Mouse (Mus musculus): ENCODE measurements around the gene Nppa. TPM values are rescaled to one million over a fixed set of nuclear protein-coding genes. Genes with fewer than 3 reads are reported as not detected.

Gene Nppa
- polyA plus RNA-seq, 1 experiment = not detected

- Histone ChIP-seq H3K4me2 (ENCODE audit: low read depth) (no peak overlapping the region), H3K27me3 (ENCODE audit: control insufficient read depth, insufficient read depth, insufficient read length) (peaks cover 5% of the 10 kb centered on the region), H3K36me3 (ENCODE audit: control insufficient read depth, insufficient read depth) (no peaks in the 10 kb centered on the region), H3K79me2 (ENCODE audit: control insufficient read depth, insufficient read depth) (no peaks in the 10 kb centered on the region), H3ac (ENCODE audit: control insufficient read depth, insufficient read length) (no peak overlapping the region), H3K4me3 (no peak overlapping the region)
- TF ChIP-seq CEBPB (IDR thresholded peaks at IDR 0.05; ENCODE audit: insufficient read depth, poor library complexity, severe bottlenecking) = no peak
- TF ChIP-seq SRF (IDR thresholded peaks at IDR 0.05; ENCODE audit: control insufficient read depth, insufficient read length, low read depth) = no peak
- no peak for TF ChIP-seq MYOG (IDR thresholded peaks at IDR 0.05; ENCODE audit: control insufficient read depth in 1 of 3, insufficient read depth in 1 of 3, insufficient read length in 2 of 3, low read depth in 2 of 3)
- no peak for TF ChIP-seq MAX (IDR thresholded peaks at IDR 0.05; ENCODE audit: low read depth)
- TF ChIP-seq USF1 (IDR thresholded peaks at IDR 0.05; ENCODE audit: low read depth) = no peak
- no peak for TF ChIP-seq REST (IDR thresholded peaks at IDR 0.05; ENCODE audit: insufficient read depth, insufficient read length)
- no peak for TF ChIP-seq POLR2A (IDR thresholded peaks at IDR 0.05; ENCODE audit: insufficient read length, low read depth)
- TF ChIP-seq E2F4 (IDR thresholded peaks at IDR 0.05; ENCODE audit: insufficient read depth) = no peak
- no peak for TF ChIP-seq TCF12 (IDR thresholded peaks at IDR 0.05; ENCODE audit: insufficient read depth, poor library complexity, severe bottlenecking)
These were observed 36.9 kb upstream of the Nppa start for GRCm38 (mm10) chr4:147963623-147964022.

DNA sequence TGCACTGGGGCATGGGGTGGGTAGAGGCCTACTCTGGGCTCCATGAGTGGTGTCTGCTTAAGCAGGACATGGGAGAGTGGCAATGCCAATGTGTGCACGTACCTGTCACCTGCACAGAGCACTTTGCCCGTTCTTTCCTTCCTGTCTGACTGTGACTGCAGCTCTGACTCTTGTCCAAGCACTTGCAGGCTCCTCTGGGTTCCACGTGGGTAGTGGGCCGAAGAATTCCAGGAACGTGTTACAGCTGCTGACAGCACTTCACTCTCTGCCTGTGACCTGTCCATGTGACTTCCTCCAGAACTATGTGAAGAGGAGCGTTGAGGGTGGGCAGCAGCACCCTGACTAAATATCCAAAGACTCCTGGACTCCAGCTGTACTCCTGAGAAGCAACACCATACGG, 34.8 kb upstream of the Nppa start:
- no peak overlapping the region for H3ac ChIP-seq (ENCODE audit: control insufficient read depth, insufficient read length)
- no peak overlapping the region for H3K4me3 ChIP-seq
- H3K4me2 ChIP-seq (ENCODE audit: low read depth) = no peak overlapping the region
- H3K79me2 ChIP-seq (ENCODE audit: control insufficient read depth, insufficient read depth) = no peaks in the 10 kb centered on the region
- no peak for TF ChIP-seq CEBPB (IDR thresholded peaks at IDR 0.05; ENCODE audit: insufficient read depth, poor library complexity, severe bottlenecking)
- TF ChIP-seq MYOD1 (IDR thresholded peaks at IDR 0.05; ENCODE audit: control insufficient read depth in 1 of 3, insufficient read length in 2 of 3, low read depth in 2 of 3) = no peak
- no peak for TF ChIP-seq USF1 (IDR thresholded peaks at IDR 0.05; ENCODE audit: low read depth)
- no peaks in the 10 kb centered on the region for H3K36me3 ChIP-seq (ENCODE audit: control insufficient read depth, insufficient read depth)
- peaks cover 13% of the 10 kb centered on the region for H3K27me3 ChIP-seq (ENCODE audit: control insufficient read depth, insufficient read depth, insufficient read length)

DNA sequence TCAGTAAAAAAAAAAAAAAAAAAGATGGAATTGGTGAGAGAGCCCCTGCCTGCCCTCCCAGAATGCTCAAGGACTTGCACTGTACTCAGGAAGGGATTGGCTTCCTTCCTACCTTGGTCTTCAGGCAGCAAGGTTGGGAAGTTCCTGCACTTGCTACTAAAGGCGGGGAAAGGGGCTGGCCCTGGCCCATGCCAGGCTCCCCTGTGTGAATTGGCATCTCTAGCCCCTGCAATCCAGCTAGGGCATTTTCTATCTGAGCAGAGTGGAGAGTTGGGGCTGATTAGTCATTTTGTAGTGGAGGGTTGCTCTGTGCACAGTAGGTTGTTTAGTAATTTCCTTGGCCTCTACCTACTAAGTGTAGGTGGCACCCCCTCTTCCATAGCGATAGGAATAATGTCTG, 31.7 kb upstream of the Nppa start:
- Histone ChIP-seq H3K4me3 (no peak overlapping the region), H3K79me2 (ENCODE audit: control insufficient read depth, insufficient read depth) (no peaks in the 10 kb centered on the region), H3K4me2 (ENCODE audit: low read depth) (no peak overlapping the region), H3K36me3 (ENCODE audit: control insufficient read depth, insufficient read depth) (no peaks in the 10 kb centered on the region), H3K27me3 (ENCODE audit: control insufficient read depth, insufficient read depth, insufficient read length) (peaks cover 13% of the 10 kb centered on the region), H3ac (ENCODE audit: control insufficient read depth, insufficient read length) (no peak overlapping the region)
- TF ChIP-seq REST (IDR thresholded peaks at IDR 0.05; ENCODE audit: insufficient read depth, insufficient read length) = no peak
- no peak for TF ChIP-seq CEBPB (IDR thresholded peaks at IDR 0.05; ENCODE audit: insufficient read depth, poor library complexity, severe bottlenecking)
- TF ChIP-seq E2F4 (IDR thresholded peaks at IDR 0.05; ENCODE audit: insufficient read depth) = no peak
- no peak for TF ChIP-seq TCF3 (IDR thresholded peaks at IDR 0.05; ENCODE audit: insufficient read length, low read depth)
- no peak for TF ChIP-seq USF1 (IDR thresholded peaks at IDR 0.05; ENCODE audit: low read depth)
- TF ChIP-seq MYOG (IDR thresholded peaks at IDR 0.05; ENCODE audit: control insufficient read depth in 1 of 3, insufficient read depth in 1 of 3, insufficient read length in 2 of 3, low read depth in 2 of 3) = no peak
- no peak for TF ChIP-seq TCF12 (IDR thresholded peaks at IDR 0.05; ENCODE audit: insufficient read depth, poor library complexity, severe bottlenecking)
- no peak for TF ChIP-seq SRF (IDR thresholded peaks at IDR 0.05; ENCODE audit: control insufficient read depth, insufficient read length, low read depth)
- no peak for TF ChIP-seq POLR2A (IDR thresholded peaks at IDR 0.05; ENCODE audit: insufficient read length, low read depth)
- no peak for TF ChIP-seq POLR2AphosphoS2 (IDR thresholded peaks at IDR 0.05; ENCODE audit: insufficient read length, low read depth)
- TF ChIP-seq MAX (IDR thresholded peaks at IDR 0.05; ENCODE audit: low read depth) = no peak
- TF ChIP-seq MYOD1 (IDR thresholded peaks at IDR 0.05; ENCODE audit: control insufficient read depth in 1 of 3, insufficient read length in 2 of 3, low read depth in 2 of 3) = no peak

GRCm38 (mm10) chr4:147969337-147969736, 31.2 kb upstream of the Nppa start:
- TF ChIP-seq MYOG (IDR thresholded peaks at IDR 0.05; ENCODE audit: control insufficient read depth in 1 of 3, insufficient read depth in 1 of 3, insufficient read length in 2 of 3, low read depth in 2 of 3) (no peak), TCF3 (IDR thresholded peaks at IDR 0.05; ENCODE audit: insufficient read length, low read depth) (no peak), E2F4 (IDR thresholded peaks at IDR 0.05; ENCODE audit: insufficient read depth) (no peak), REST (IDR thresholded peaks at IDR 0.05; ENCODE audit: insufficient read depth, insufficient read length) (no peak), USF1 (IDR thresholded peaks at IDR 0.05; ENCODE audit: low read depth) (no peak), CEBPB (IDR thresholded peaks at IDR 0.05; ENCODE audit: insufficient read depth, poor library complexity, severe bottlenecking) (no peak), SRF (IDR thresholded peaks at IDR 0.05; ENCODE audit: control insufficient read depth, insufficient read length, low read depth) (no peak), MYOD1 (IDR thresholded peaks at IDR 0.05; ENCODE audit: control insufficient read depth in 1 of 3, insufficient read length in 2 of 3, low read depth in 2 of 3) (no peak), POLR2A (IDR thresholded peaks at IDR 0.05; ENCODE audit: insufficient read length, low read depth) (no peak), POLR2AphosphoS2 (IDR thresholded peaks at IDR 0.05; ENCODE audit: insufficient read length, low read depth) (no peak), MAX (IDR thresholded peaks at IDR 0.05; ENCODE audit: low read depth) (no peak), TCF12 (IDR thresholded peaks at IDR 0.05; ENCODE audit: insufficient read depth, poor library complexity, severe bottlenecking) (no peak)
- peaks cover 13% of the 10 kb centered on the region for H3K27me3 ChIP-seq (ENCODE audit: control insufficient read depth, insufficient read depth, insufficient read length)
- H3K36me3 ChIP-seq (ENCODE audit: control insufficient read depth, insufficient read depth) = no peaks in the 10 kb centered on the region
- H3K4me2 ChIP-seq (ENCODE audit: low read depth) = no peak overlapping the region
- no peak overlapping the region for H3K4me3 ChIP-seq
- H3ac ChIP-seq (ENCODE audit: control insufficient read depth, insufficient read length) = no peak overlapping the region
- no peaks in the 10 kb centered on the region for H3K79me2 ChIP-seq (ENCODE audit: control insufficient read depth, insufficient read depth)

DNA sequence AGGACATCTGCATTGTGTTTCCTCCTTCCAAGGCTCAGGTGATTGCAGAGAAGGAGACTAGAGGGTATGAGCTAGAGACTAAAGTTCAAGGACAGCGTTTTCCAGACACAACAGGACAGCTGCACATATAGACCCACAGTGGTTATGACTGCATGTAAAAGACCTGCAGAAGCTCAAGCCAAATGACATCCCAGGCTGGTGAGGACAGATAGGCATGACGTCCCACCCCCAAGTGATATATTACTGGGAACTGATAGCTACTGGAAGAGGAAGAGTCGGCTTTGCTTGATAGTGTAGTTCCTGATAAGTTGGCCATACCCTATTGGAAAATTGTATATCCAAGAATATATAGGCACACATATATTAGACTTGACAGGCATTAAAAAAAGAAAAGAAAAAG, 24.3 kb upstream of the Nppa start:
- Histone ChIP-seq H3K36me3 (ENCODE audit: control insufficient read depth, insufficient read depth) (no peaks in the 10 kb centered on the region), H3K4me3 (no peak overlapping the region), H3ac (ENCODE audit: control insufficient read depth, insufficient read length) (no peak overlapping the region), H3K4me2 (ENCODE audit: low read depth) (no peak overlapping the region), H3K79me2 (ENCODE audit: control insufficient read depth, insufficient read depth) (no peaks in the 10 kb centered on the region), H3K27me3 (ENCODE audit: control insufficient read depth, insufficient read depth, insufficient read length) (no peaks in the 10 kb centered on the region)
- no peak for TF ChIP-seq MYOD1 (IDR thresholded peaks at IDR 0.05; ENCODE audit: control insufficient read depth in 1 of 3, insufficient read length in 2 of 3, low read depth in 2 of 3)
- no peak for TF ChIP-seq E2F4 (IDR thresholded peaks at IDR 0.05; ENCODE audit: insufficient read depth)
- TF ChIP-seq MYOG (IDR thresholded peaks at IDR 0.05; ENCODE audit: control insufficient read depth in 1 of 3, insufficient read depth in 1 of 3, insufficient read length in 2 of 3, low read depth in 2 of 3) = no peak
- TF ChIP-seq SRF (IDR thresholded peaks at IDR 0.05; ENCODE audit: control insufficient read depth, insufficient read length, low read depth) = no peak
- TF ChIP-seq CEBPB (IDR thresholded peaks at IDR 0.05; ENCODE audit: insufficient read depth, poor library complexity, severe bottlenecking) = no peak
